Mouse (Mus musculus): ENCODE measurements at regions not wholly inside any gene's neighbourhood (a gene's known extent, or its start where the extent isn't known, plus 50 kb on each side); places are given as distances from the start of the nearest gene placed in this dataset.

- H3K27me3 ChIP-seq (replicated peaks): peaks cover 1% of the 10 kb centered on the region
- no peak for TF ChIP-seq GATA1 (IDR thresholded peaks at IDR 0.05; ENCODE audit: borderline replicate concordance, low read length)
- no peak for TF ChIP-seq FLI1 (IDR thresholded peaks at IDR 0.05; ENCODE audit: low read length)
These were observed 56.9 kb upstream of the Gpr12 start for GRCm38 (mm10) chr5:146641931-146642330.

GRCm38 (mm10) chr5:146636859-146637258, 51.8 kb upstream of the Gpr12 start:
- peaks cover under 1% of the 10 kb centered on the region; the same call in 1 of the 2 replicates for H3K4me1 ChIP-seq
- no peaks in the 10 kb centered on the region for H3K36me3 ChIP-seq (replicated peaks; ENCODE audit: low read length)
- peaks cover 23% of the 10 kb centered on the region for H3K9me3 ChIP-seq
- H3K27me3 ChIP-seq (replicated peaks): peaks cover 1% of the 10 kb centered on the region
- no peak overlapping the region for H3K4me3 ChIP-seq (replicated peaks)
- TF ChIP-seq FLI1 (IDR thresholded peaks at IDR 0.05; ENCODE audit: low read length): no peak
- TF ChIP-seq GATA1 (IDR thresholded peaks at IDR 0.05; ENCODE audit: borderline replicate concordance, low read length): no peak

More at GRCm38 (mm10) chr5:146641931-146642330, 56.9 kb upstream of the Gpr12 start:
- Histone ChIP-seq H3K36me3 (replicated peaks; ENCODE audit: low read length) (no peaks in the 10 kb centered on the region), H3K4me3 (replicated peaks) (no peak overlapping the region), H3K4me1 (peaks cover 15% of the 10 kb centered on the region), H3K9me3 (peaks cover 17% of the 10 kb centered on the region)

All from megakaryocyte, embryonic 14.5 days (primary cell).